Mouse (Mus musculus): Measurements from ENCODE around the gene Map2k5. TPM values are rescaled to one million over a fixed set of nuclear protein-coding genes. Genes with fewer than 3 reads are reported as not detected.

Gene Map2k5
- polyA plus RNA-seq, 1 experiment from 2014 or later = 29.5 TPM

GRCm38 (mm10) chr9:63129641-63130041 is 248.1 kb downstream of the Map2k5 start:
- Histone ChIP-seq H3K27me3 (ENCODE audit: insufficient read depth, low read length) (peaks cover 12% of the 10 kb centered on the region), H3K36me3 (ENCODE audit: insufficient read depth, low read length) (no peaks in the 10 kb centered on the region), H3K4me2 (ENCODE audit: low read length) (no peak overlapping the region), H3K9me3 (replicated peaks; ENCODE audit: low read length) (no peaks in the 10 kb centered on the region), H3K27ac (no peak overlapping the region), H3K4me3 (replicated peaks; ENCODE audit: low read depth, low read length) (no peak overlapping the region), H3K4me1 (replicated peaks; ENCODE audit: insufficient read depth, low read length) (0 out of 2 replicates have a peak, but pooled peaks cover 8% of the 10 kb centered on the region), H3K9ac (ENCODE audit: low read depth, low read length) (no peak overlapping the region)
- WGBS = 82% methylated on average over 8 of the region's 8 CpGs
- DNase-seq (ENCODE audit: low spot score) (no peak), ATAC-seq (replicated peaks; ENCODE audit: low FRiP score, low read depth) (no peak)
- no peak for TF ChIP-seq CTCF (IDR thresholded peaks at IDR 0.05; ENCODE audit: low read depth)

- Histone ChIP-seq H3K9ac (ENCODE audit: low read depth, low read length) (no peak overlapping the region), H3K36me3 (ENCODE audit: insufficient read depth, low read length) (no peaks in the 10 kb centered on the region), H3K4me2 (ENCODE audit: low read length) (no peak overlapping the region), H3K27ac (no peak overlapping the region), H3K4me1 (replicated peaks; ENCODE audit: insufficient read depth, low read length) (no peaks in the 10 kb centered on the region), H3K9me3 (replicated peaks; ENCODE audit: low read length) (no peaks in the 10 kb centered on the region), H3K27me3 (ENCODE audit: insufficient read depth, low read length) (no peaks in the 10 kb centered on the region), H3K4me3 (replicated peaks; ENCODE audit: low read depth, low read length) (no peak overlapping the region)
- no peak for TF ChIP-seq CTCF (IDR thresholded peaks at IDR 0.05; ENCODE audit: low read depth)
- 35% methylated on average over 9 of the region's 9 CpGs for WGBS
- no peak for DNase-seq (ENCODE audit: low spot score)
- no peak for ATAC-seq (replicated peaks; ENCODE audit: low FRiP score, low read depth)
These were observed 253.2 kb downstream of the Map2k5 start for GRCm38 (mm10) chr9:63124512-63124911.

DNA sequence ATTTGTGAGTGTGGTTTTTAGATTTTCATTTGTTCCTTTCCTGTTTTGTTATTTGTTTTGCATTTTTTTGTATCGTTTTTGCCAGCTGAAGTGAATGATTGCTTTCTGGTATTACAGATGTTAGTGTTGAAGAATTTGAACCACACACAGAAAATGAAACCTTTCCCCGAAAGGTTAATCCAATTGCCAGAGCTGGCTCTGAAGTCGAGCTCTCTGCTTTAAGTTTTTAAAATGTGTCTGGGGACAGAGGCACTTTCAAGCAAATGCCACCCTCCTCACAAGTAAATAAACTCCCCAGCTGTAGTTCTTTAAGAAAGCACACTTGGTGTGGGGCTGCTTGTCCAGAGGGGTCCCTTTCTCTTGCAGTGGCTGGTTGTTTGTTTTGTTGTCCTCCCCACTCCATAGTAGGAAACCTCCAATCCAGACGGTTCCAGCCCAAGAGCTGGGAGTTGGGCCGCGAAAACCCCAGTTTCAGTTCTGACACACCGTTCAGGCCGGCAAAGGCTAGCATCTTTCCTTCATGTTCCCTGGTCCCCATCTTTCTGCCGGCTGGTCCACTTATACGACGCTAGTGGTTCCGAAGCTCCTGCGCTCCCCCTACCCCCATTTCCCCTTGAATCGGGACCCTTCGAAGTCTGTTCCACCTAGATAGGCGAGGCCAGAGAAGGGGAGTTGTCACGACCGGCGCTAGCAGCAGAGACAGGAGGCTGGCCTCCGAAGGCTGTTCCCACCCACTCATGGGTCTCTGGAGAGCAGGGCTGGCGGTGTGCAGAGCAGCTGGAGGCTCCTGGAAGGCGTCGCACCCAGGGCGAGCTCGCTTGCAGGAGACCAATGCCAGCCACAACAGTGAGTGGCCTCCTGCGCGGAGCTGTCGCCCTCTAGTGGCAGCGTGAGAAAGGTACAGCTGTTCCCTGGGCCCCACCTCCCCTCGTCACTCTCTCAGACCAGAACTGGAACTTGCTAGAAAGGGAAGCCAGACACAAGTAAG is 254.0 kb downstream of the Map2k5 start:
- no peaks in the 10 kb centered on the region for H3K36me3 ChIP-seq (ENCODE audit: insufficient read depth, low read length)
- no peaks in the 10 kb centered on the region for H3K4me1 ChIP-seq (replicated peaks; ENCODE audit: insufficient read depth, low read length)
- peak; percentile 100 for TF ChIP-seq CTCF (IDR thresholded peaks at IDR 0.05; ENCODE audit: low read depth)
- peak overlapping the region; percentile 38 for H3K27ac ChIP-seq
- DNase-seq (ENCODE audit: low spot score) = peak; percentile 97
- H3K27me3 ChIP-seq (ENCODE audit: insufficient read depth, low read length) = no peaks in the 10 kb centered on the region
- ATAC-seq (replicated peaks; ENCODE audit: low FRiP score, low read depth) = peak; percentile 96
- H3K4me3 ChIP-seq (replicated peaks; ENCODE audit: low read depth, low read length) = peak overlapping the region; percentile 34
- 6% methylated on average over 30 of the region's 30 CpGs for WGBS
- no peaks in the 10 kb centered on the region for H3K9me3 ChIP-seq (replicated peaks; ENCODE audit: low read length)
- peak overlapping the region; percentile 64 for H3K9ac ChIP-seq (ENCODE audit: low read depth, low read length)
- H3K4me2 ChIP-seq (ENCODE audit: low read length) = peak overlapping the region; percentile 76

DNA sequence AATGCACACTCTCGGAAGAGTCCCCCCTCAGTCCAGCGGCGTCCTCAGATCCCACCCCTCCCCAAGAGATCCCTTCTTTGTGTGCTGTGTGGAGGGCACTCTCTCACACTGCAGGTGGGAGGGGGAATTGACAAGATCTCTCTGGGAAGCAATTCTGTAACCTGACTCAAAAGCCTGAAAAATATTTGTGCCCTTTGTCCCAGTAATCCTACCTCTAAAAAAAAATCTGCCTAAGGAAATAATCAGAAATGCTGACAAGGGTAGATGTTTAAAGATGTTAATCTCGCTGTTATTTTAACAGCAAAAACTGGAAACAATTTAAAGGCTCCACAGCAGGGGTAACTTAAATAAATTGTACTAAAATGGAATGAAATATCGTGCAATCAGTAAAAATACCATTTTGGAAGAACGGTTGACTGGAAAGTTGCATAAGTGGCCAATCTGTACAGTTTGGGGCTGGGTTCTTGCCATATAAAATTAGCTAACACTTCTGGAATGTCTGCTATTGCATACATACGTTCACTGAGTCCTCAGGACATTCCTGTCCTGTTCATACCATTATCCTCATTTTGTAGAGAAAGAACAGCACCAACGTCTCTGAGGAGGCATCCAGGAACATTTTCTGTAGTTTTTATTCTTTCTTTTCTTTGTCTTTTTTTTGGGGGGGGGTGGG is 255.4 kb downstream of the Map2k5 start:
- TF ChIP-seq CTCF (IDR thresholded peaks at IDR 0.05; ENCODE audit: low read depth) = no peak
- H3K9me3 ChIP-seq (replicated peaks; ENCODE audit: low read length) = no peaks in the 10 kb centered on the region
- no peaks in the 10 kb centered on the region for H3K36me3 ChIP-seq (ENCODE audit: insufficient read depth, low read length)
- DNase-seq (ENCODE audit: low spot score) (no peak), ATAC-seq (replicated peaks; ENCODE audit: low FRiP score, low read depth) (no peak)
- no peak overlapping the region for H3K4me2 ChIP-seq (ENCODE audit: low read length)
- H3K4me1 ChIP-seq (replicated peaks; ENCODE audit: insufficient read depth, low read length) = no peaks in the 10 kb centered on the region
- H3K27me3 ChIP-seq (ENCODE audit: insufficient read depth, low read length) = no peaks in the 10 kb centered on the region
- no peak overlapping the region for H3K9ac ChIP-seq (ENCODE audit: low read depth, low read length)
- no peak overlapping the region for H3K4me3 ChIP-seq (replicated peaks; ENCODE audit: low read depth, low read length)
- WGBS = 68% methylated on average over 8 of the region's 8 CpGs
- H3K27ac ChIP-seq = no peak overlapping the region

- Histone ChIP-seq H3K4me2 (ENCODE audit: low read length) (no peak overlapping the region), H3K9me3 (replicated peaks; ENCODE audit: low read length) (no peaks in the 10 kb centered on the region), H3K4me3 (replicated peaks; ENCODE audit: low read depth, low read length) (no peak overlapping the region), H3K27me3 (ENCODE audit: insufficient read depth, low read length) (no peaks in the 10 kb centered on the region), H3K9ac (ENCODE audit: low read depth, low read length) (no peak overlapping the region), H3K4me1 (replicated peaks; ENCODE audit: insufficient read depth, low read length) (peaks cover 5% of the 10 kb centered on the region; the same call in 1 of the 2 replicates), H3K36me3 (ENCODE audit: insufficient read depth, low read length) (no peaks in the 10 kb centered on the region), H3K27ac (no peak overlapping the region)
- ATAC-seq (replicated peaks; ENCODE audit: low FRiP score, low read depth) (no peak), DNase-seq (ENCODE audit: low spot score) (no peak)
- WGBS = 68% methylated on average over 5 of the region's 5 CpGs
- TF ChIP-seq CTCF (IDR thresholded peaks at IDR 0.05; ENCODE audit: low read depth) = peak; percentile 25; the same call in 1 of the 2 replicates
These were observed 259.3 kb downstream of the Map2k5 start for GRCm38 (mm10) chr9:63118385-63118784.

Other genes starting within 250 kb of the Map2k5 start
- gene Skor1, start 228.9 kb downstream of the Map2k5 start, polyA plus RNA-seq (2015; fragmentation: Nextera tagmentation; extraction: Ambion mirVana) = not detected in 2 replicates
- 113 and 127 TPM in 2 replicates for gene 2300009A05Rik, start 21.3 kb upstream of the Map2k5 start, polyA plus RNA-seq (2015; fragmentation: Nextera tagmentation; extraction: Ambion mirVana)
- 0.08 and 0.11 TPM in 2 replicates for gene Iqch, start 224.6 kb upstream of the Map2k5 start, polyA plus RNA-seq (2015; fragmentation: Nextera tagmentation; extraction: Ambion mirVana)
- gene Aagab, start 224.8 kb upstream of the Map2k5 start, polyA plus RNA-seq (2015; fragmentation: Nextera tagmentation; extraction: Ambion mirVana) = 29.0 and 32.2 TPM in 2 replicates

Data from kidney, postnatal 0 days (tissue).